Mouse (Mus musculus): Measurements from ENCODE around the gene Rcor1. TPM values are rescaled to one million over a fixed set of nuclear protein-coding genes. Genes with fewer than 3 reads are reported as not detected.
A peak's percentile ranks its signal among the peaks of the same experiment; 100 is the strongest.

The Rcor1 gene
- 6.7 and 12.0 TPM in 2 replicates for polyA plus RNA-seq (2012; rRNA removed)

DNA sequence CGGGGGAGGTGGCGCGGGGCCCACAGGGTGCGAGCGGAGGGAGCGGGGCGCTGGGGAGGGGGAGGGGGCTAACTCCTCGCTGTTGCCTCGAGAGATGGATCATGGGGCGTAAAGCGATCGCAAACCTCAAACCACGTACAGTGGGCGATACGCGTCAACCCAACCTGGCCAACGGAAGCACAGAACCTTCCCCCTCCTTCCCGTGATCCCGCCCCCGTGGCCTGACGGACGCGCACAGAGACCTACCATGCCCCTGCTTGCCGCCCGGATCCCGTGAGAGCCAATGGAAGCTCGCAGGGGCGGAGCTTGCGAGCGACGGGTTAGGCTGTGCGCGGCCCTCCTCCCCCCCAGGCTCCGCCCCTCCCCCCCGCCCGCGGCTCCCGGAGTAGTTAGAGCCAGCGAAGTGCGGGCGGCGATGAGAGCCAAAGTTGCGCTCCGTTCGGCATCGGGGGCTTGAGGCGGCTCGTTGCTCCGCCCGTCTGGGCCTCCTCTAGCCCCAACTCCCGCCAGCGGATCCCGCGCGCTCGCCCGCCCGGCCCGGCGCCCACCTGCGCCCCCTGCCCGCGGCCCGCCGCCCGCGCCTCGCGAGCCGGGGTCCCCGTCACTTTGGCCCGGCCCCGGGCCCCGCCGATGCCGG lies at the start of gene Rcor1:
Gene Rcor1 (plus strand): TSS at position 376 of the 637 bp plus-strand sequence.
- WGBS: under 1% methylated on average over 67 of the region's 76 CpGs
- TF ChIP-seq CTCF (IDR thresholded peaks at IDR 0.05; ENCODE audit: insufficient read depth, low read length) (no peak), POLR2A (IDR thresholded peaks at IDR 0.05; ENCODE audit: borderline replicate concordance, extremely low read depth, low read depth, low read length) (peak; percentile 80; the same call in 1 of the 2 replicates)
- H3K4me3 ChIP-seq (replicated peaks; ENCODE audit: extremely low read depth, low read depth, low read length): peak within 1 kb of the TSS; percentile 90
- H3K4me1 ChIP-seq (ENCODE audit: control insufficient read depth, insufficient read depth, low read length): peaks cover 7% of the 10 kb centered on the region; the same call in 1 of the 2 replicates
- DNase-seq: peak; percentile 99

DNA sequence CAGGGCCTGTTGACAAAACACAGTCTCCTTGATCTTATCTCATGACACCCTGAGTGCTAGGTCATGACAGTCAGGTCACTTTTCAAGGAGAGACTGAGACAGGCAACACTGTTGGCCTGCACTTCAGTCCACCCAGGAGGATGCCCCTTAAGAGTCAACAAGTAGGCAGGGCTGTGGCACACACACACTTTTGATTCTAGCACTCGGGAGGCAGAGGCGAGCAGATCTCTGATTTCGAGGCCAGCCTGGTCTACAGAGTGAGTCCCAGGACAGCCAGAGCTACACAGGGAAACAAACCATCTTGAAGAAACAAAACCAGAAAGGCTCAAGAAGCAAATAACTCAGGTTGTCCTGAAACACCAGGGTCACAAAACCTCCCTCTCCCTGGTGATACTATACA lies 49.7 kb upstream of the Rcor1 start:
- H3K4me3 ChIP-seq (replicated peaks; ENCODE audit: extremely low read depth, low read depth, low read length): no peak overlapping the region
- 83% methylated on average over 3 of the region's 3 CpGs for WGBS
- no peaks in the 10 kb centered on the region; the same call in 1 of the 2 replicates for H3K4me1 ChIP-seq (ENCODE audit: control insufficient read depth, insufficient read depth, low read length)
- DNase-seq: no peak
- TF ChIP-seq CTCF (IDR thresholded peaks at IDR 0.05; ENCODE audit: insufficient read depth, low read length) (no peak), POLR2A (IDR thresholded peaks at IDR 0.05; ENCODE audit: borderline replicate concordance, extremely low read depth, low read depth, low read length) (no peak)

DNA sequence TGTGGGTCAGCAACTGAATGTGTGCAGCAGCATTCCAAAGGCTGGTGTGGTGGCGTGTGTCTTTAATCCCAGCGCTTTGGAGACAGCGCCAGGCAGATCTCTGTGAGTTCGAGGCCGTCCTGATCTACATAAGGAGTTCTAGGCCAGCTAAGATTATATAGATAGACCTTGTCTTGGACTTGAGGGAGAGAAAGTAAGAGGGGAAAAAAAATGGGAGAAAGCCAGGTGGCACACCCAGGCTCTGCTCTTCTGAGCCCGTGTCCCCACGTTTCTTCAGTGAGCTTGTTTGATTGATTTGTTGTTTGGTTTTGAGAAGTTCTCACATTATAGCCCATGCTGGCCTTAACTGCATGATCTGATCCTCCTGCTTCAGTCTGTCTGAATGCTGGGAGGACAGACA lies 48.7 kb upstream of the Rcor1 start:
- no peak for DNase-seq
- no peaks in the 10 kb centered on the region; the same call in 1 of the 2 replicates for H3K4me1 ChIP-seq (ENCODE audit: control insufficient read depth, insufficient read depth, low read length)
- no peak for TF ChIP-seq CTCF (IDR thresholded peaks at IDR 0.05; ENCODE audit: insufficient read depth, low read length)
- TF ChIP-seq POLR2A (IDR thresholded peaks at IDR 0.05; ENCODE audit: borderline replicate concordance, extremely low read depth, low read depth, low read length): no peak
- 88% methylated on average over 7 of the region's 7 CpGs for WGBS
- no peak overlapping the region for H3K4me3 ChIP-seq (replicated peaks; ENCODE audit: extremely low read depth, low read depth, low read length)

DNA sequence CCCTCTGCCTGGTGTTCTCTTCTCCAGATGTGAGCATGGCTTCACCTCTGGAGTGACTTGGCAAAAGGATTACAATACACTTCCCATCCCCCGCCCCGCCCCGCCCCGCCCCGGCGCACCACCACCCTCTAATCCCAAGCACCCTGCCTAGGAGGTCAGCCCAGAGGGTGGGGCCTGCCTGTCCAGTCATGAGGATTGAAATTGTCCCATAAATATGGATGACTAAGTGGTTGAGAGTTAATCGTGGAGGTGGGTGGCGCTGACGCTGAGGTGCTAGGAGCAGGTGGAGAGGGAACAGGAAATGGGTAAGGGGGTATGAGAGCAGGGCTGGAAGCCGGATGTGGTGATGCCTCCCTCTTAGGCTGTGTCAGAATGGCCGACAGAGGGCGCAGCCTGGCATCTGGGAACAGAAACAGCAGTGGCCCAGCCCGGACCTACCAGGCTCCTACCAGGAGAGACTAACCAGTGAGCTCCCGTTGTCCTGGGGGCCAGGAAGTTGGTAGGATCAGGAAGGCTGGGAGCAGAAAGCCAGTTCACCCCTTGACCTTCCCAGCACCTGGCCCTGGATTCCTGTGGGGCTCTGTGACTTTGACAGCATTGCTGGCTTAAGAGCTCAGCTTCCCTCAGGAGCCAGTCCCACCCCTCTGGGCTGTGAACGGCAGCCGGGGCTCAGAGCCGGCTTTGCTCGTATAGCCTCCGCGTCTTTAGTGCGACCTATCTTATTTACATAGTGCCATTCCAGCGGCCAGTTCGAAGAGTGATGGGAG lies 47.6 kb upstream of the Rcor1 start:
- Histone ChIP-seq H3K4me1 (ENCODE audit: control insufficient read depth, insufficient read depth, low read length) (no peaks in the 10 kb centered on the region; the same call in 1 of the 2 replicates), H3K4me3 (replicated peaks; ENCODE audit: extremely low read depth, low read depth, low read length) (peak overlapping the region; percentile 84)
- peak; percentile 74 for DNase-seq
- 5% methylated on average over 23 of the region's 23 CpGs for WGBS
- TF ChIP-seq CTCF (IDR thresholded peaks at IDR 0.05; ENCODE audit: insufficient read depth, low read length) (peak; percentile 76), POLR2A (IDR thresholded peaks at IDR 0.05; ENCODE audit: borderline replicate concordance, extremely low read depth, low read depth, low read length) (no peak)

DNA sequence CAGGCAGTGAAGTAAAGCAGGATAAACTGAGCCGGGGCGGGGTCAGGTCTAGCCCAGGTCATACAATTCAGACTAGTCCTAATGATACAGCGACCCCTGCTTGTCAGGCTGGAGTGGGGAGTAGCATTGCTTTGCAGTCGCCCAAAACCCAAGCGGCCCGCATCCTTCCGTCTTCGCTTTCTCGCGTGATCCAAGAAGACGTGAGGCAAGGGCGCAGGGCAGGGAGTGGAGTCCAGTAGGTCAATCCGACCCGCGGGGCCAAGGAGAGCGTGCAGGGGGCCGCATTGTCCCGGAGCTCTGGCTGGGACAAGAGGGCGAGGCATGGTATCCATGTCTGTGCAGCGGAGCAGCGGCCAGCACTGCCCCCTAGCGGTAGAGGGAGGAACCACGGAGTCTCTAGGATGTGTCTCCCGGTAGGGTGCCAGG lies 47.0 kb upstream of the Rcor1 start:
- TF ChIP-seq POLR2A (IDR thresholded peaks at IDR 0.05; ENCODE audit: borderline replicate concordance, extremely low read depth, low read depth, low read length): no peak
- peak; percentile 95 for TF ChIP-seq CTCF (IDR thresholded peaks at IDR 0.05; ENCODE audit: insufficient read depth, low read length)
- under 1% methylated on average over 24 of the region's 24 CpGs for whole genome bisulfite sequencing
- Histone ChIP-seq H3K4me1 (ENCODE audit: control insufficient read depth, insufficient read depth, low read length) (no peaks in the 10 kb centered on the region; the same call in 1 of the 2 replicates), H3K4me3 (replicated peaks; ENCODE audit: extremely low read depth, low read depth, low read length) (peak overlapping the region; percentile 84)
- DNase-seq: peak; percentile 96

DNA sequence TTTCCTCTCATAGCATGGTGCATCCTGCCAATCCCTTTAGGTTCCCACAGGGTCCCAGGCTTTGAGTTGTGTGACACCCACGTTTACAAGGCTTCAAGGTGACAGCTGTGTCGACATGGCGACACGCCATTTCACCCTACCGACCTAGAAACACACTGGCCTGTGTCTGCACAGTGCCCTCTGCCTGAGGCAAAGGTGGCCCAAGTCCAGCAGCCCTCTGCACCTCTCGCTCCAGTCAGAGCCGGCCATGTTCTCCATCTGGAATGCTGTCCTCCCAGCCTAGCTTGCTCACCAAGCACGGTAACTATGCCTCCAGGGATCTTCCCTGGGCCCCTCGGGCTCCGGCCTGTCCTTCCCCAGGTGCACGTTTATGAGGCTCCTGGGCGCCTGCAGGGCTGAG lies 46.4 kb upstream of the Rcor1 start:
- Histone ChIP-seq H3K4me3 (replicated peaks; ENCODE audit: extremely low read depth, low read depth, low read length) (no peak overlapping the region), H3K4me1 (ENCODE audit: control insufficient read depth, insufficient read depth, low read length) (no peaks in the 10 kb centered on the region; the same call in 1 of the 2 replicates)
- WGBS: 76% methylated on average over 12 of the region's 12 CpGs
- no peak for TF ChIP-seq POLR2A (IDR thresholded peaks at IDR 0.05; ENCODE audit: borderline replicate concordance, extremely low read depth, low read depth, low read length)
- no peak for TF ChIP-seq CTCF (IDR thresholded peaks at IDR 0.05; ENCODE audit: insufficient read depth, low read length)
- DNase-seq: no peak

DNA sequence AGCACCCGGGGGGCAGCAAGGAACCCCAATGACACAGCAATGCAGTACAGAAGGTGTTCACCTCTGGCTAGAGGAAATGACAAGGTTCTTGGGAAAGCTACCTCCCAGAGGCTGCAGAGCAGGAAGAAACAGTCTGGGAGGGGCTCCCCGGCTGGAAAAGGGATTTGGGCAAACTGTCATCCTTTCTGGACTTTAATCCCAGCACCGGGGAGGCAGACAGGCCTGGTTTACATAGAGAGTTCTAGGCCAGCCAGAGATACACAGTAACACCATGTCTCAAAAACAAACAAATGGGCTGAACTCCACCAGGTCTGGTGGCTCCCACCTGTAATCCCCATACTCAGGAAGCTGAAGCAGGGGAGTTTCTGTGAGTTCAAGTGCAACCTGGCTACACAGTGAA lies 45.9 kb upstream of the Rcor1 start:
- 76% methylated on average over 3 of the region's 3 CpGs for WGBS

DNA sequence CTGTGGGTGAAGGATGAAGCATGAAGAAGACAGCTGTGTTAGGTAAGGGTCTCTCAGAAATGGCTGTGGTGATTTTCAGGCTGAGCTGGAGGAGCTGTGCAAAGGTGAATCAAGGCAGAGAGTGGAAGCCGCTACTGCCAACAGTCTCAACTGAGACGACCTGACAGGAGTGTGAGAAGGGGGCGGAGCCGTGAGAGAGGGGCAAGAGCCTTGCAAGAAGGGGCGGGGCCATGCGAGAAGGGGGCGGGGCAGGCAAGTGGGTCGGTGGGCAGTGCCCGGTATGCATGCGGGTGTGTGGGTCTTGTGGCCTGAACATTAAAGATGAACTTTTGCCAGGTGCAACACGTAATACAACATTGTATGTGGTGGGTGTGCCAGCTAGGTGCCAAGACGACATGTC lies 44.5 kb upstream of the Rcor1 start:
- WGBS: 35% methylated on average over 12 of the region's 12 CpGs
- TF ChIP-seq POLR2A (IDR thresholded peaks at IDR 0.05; ENCODE audit: borderline replicate concordance, extremely low read depth, low read depth, low read length): no peak
- TF ChIP-seq CTCF (IDR thresholded peaks at IDR 0.05; ENCODE audit: insufficient read depth, low read length): no peak
- Histone ChIP-seq H3K4me1 (ENCODE audit: control insufficient read depth, insufficient read depth, low read length) (no peaks in the 10 kb centered on the region; the same call in 1 of the 2 replicates), H3K4me3 (replicated peaks; ENCODE audit: extremely low read depth, low read depth, low read length) (no peak overlapping the region)
- no peak for DNase-seq

More for the DNA sequence above, 45.9 kb upstream of the Rcor1 start:
- TF ChIP-seq POLR2A (IDR thresholded peaks at IDR 0.05; ENCODE audit: borderline replicate concordance, extremely low read depth, low read depth, low read length): no peak
- TF ChIP-seq CTCF (IDR thresholded peaks at IDR 0.05; ENCODE audit: insufficient read depth, low read length): no peak
- H3K4me3 ChIP-seq (replicated peaks; ENCODE audit: extremely low read depth, low read depth, low read length): no peak overlapping the region
- no peak for DNase-seq
- no peaks in the 10 kb centered on the region; the same call in 1 of the 2 replicates for H3K4me1 ChIP-seq (ENCODE audit: control insufficient read depth, insufficient read depth, low read length)

DNA sequence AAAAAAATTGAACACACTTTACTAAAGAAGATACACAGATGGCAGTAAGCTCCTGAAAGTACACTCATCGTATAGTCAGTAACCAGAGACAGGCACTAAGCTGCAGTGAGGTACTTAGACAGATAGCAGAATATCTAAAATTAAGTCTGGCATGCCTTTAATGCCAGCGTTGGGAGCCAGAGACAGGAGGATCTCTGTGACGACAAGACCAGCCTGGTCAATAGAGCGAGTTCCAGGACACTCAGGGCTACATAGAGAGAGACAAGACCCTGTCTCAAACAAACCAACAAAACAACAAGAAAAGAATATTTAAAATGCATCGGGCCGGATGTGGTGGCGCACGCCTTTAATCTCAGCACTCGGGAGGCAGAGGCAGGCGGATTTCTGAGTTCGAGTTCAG lies 41.1 kb upstream of the Rcor1 start:
- 98% methylated on average over 11 of the region's 11 CpGs for WGBS
- Histone ChIP-seq H3K4me3 (replicated peaks; ENCODE audit: extremely low read depth, low read depth, low read length) (no peak overlapping the region), H3K4me1 (ENCODE audit: control insufficient read depth, insufficient read depth, low read length) (no peaks in the 10 kb centered on the region)
- no peak for DNase-seq
- TF ChIP-seq CTCF (IDR thresholded peaks at IDR 0.05; ENCODE audit: insufficient read depth, low read length) (no peak), POLR2A (IDR thresholded peaks at IDR 0.05; ENCODE audit: borderline replicate concordance, extremely low read depth, low read depth, low read length) (no peak)
